Mouse (Mus musculus) heart, adult 2 months (tissue): Measurements from ENCODE around the gene Rrp15.

Source experiments
- CTCF ChIP-seq: fragments of 200-600 bp; IDR thresholded peaks from 2 replicates; pipeline ENCODE4 v1.8.1; 2022; ENCODE audit warnings: antibody characterized with exemption, mild to moderate bottlenecking, moderate library complexity
- EP300 ChIP-seq: fragments of 200-500 bp; IDR thresholded peaks from 2 replicates; pipeline ENCODE4 v1.6.1; 2011; ENCODE audit warnings: low read depth, low read length, control low read depth; ENCODE audit not compliant: insufficient read depth
- POLR2A ChIP-seq: fragments of 200-500 bp; IDR thresholded peaks from 2 replicates; pipeline ENCODE4 v1.6.1; 2011; ENCODE audit warnings: mild to moderate bottlenecking, low read depth, low read length, control low read depth; ENCODE audit not compliant: insufficient read depth

- no peak for TF ChIP-seq POLR2A
- TF ChIP-seq EP300, result no peak
- TF ChIP-seq CTCF, result no peak
Observed at GRCm38 (mm10) chr1:186696231-186696630, 52.9 kb downstream of the Rrp15 start.
